Mouse (Mus musculus) cerebellum, postnatal 14 days (tissue): ENCODE results near the gene Malrd1.
"Not testable (repeated sequence)": the region's sequence is repeated elsewhere in the genome, so short reads cannot be mapped to it uniquely, and the experiment has no call there.

ENCODE experiments used
- DNase-seq, 2 experiments: peaks; one replicate each; pipeline ENCODE4 v3.0.0; 2021; ENCODE audit warnings: mixed read lengths in 2 of 2

The Malrd1 gene

GRCm38 (mm10) chr2:15526241-15526924, at the start of gene Malrd1:
Gene Malrd1, plus strand, starts transcription at chr2:15526479.
- DNase-seq, result no peak

- no peak for DNase-seq
Observed at GRCm38 (mm10) chr2:15538643-15539042, 12.4 kb downstream of the Malrd1 start.

DNA sequence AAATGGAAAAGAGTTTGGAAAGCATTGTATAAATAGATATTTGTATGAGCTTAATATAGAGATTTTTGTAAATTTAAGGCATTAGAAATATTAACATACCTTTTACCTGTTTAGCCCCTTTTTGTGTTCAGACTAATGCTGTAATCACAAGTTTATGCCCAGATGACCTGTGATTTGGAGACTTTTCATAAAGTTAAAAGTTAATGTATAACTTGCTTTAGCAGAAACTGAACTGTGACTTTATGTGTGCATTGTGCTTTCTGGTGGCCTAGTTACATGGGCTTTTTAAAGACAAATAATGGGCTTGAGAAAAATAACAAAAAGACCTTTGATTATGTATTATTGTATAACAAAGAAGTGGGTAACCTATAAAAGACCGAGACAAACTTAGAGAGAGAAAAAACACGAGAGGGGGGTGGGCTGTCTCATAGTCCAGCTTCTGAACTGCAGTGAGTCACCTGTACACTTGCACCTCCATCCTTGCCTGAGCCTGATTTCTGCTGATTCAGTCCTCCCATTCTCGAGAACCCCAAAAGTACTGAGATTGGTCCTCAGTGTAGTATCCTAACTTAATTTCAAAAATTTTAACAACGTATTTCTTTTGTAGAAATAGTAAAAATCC, 87.2 kb downstream of the Malrd1 start:
- no peak for DNase-seq

DNA sequence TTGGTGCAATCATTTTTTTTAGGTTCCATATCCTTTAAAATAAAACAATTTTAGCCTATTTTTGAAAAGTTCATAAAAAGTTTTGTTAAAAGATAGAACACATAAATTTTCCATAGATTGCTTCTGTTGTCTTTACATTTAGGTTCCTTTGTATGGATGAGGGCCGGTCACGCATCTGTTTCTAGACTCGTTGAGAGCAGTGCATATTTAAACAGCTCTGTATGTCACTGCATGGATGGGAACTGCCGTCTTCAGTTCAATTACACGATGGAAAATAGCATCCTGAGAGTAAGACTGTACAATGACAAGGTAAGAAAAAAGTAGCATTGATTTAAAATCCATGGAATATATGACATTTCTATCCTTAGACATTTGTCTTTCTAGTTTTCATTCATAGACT, 87.7 kb downstream of the Malrd1 start:
- no peak for DNase-seq

DNA sequence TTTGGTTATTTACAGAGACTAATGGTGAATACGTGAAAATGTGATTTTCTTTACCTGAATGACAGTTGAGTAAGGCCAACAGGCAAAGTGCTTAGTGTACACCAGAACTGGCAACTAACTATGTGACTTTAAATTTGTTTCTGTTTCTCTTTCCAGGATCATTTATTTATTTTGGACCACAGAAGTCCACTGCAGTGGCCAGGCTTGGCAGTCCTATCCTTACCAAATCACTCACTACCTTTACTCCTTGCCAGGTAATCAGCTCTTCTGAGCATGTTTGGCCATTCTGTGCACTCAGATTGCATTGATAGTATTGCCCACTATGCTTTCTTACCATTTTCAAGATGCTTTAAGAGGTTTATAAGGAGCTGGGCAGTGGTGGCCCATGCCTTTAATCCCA, 109.5 kb downstream of the Malrd1 start:
- DNase-seq, result no peak

DNA sequence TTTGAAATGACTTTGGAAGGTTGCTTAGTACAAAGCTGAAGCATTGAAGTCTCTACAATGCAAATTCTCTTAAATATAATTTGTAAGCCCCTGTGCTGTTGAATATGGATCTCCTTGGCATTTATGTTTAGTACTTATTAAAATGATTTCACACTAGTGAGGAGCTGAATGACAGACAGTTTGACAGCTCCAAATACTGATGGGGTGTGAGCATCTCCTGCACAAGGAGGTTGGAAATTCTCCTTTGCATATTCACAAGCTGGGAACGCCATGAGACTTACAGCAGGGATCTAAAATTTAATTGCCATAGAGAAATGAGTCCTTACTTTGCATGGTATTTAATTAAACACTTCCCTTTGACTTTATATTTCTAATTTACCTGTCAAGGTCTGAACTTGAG, 117.6 kb downstream of the Malrd1 start:
- DNase-seq, result no peak

GRCm38 (mm10) chr2:15656388-15656787, 130.1 kb downstream of the Malrd1 start:
- no peak for DNase-seq

DNA sequence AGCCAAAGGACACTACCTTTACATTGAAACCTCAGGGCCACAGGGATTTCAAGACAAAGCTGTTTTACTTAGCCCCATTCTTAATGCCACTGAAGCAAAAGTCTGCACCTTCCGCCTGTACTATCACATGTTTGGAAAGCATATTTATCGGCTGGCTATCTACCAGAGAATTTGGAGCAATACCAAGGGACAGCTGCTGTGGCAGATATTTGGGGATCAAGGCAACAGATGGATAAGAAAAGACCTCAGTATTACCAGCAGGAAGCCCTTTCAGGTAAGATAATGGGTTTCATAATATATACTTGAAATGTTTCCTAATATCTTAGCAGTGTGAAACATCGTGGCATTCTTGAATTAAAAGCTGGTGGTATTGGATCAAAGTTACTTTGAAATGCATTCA, 176.7 kb downstream of the Malrd1 start:
- peak; percentile 8 to 21 for DNase-seq

- DNase-seq, result peak in 1 of 2 experiments; percentile 6
Observed at GRCm38 (mm10) chr2:15740945-15741344, 214.7 kb downstream of the Malrd1 start.

- DNase-seq, result no peak
Observed at GRCm38 (mm10) chr2:15744979-15745688, 218.9 kb downstream of the Malrd1 start.

DNA sequence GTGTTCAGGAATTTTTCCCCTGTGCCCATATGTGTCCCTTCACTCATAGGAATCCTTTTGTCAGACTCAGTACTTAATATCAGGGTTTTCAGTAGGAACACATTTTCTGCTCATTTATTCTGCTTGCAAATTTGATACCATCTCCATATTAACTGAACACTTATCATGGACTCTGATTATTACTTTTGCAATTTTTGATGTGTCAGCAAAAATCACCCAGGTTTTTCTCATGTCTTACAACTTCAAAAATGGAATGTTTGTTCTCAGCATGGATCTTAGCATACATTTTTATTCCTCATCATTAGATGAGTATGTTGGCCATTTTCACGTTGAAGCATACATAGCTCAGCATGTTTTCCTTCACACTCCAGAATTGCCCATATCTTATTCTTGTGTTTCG, 258.5 kb downstream of the Malrd1 start:
- no peak for DNase-seq

DNA sequence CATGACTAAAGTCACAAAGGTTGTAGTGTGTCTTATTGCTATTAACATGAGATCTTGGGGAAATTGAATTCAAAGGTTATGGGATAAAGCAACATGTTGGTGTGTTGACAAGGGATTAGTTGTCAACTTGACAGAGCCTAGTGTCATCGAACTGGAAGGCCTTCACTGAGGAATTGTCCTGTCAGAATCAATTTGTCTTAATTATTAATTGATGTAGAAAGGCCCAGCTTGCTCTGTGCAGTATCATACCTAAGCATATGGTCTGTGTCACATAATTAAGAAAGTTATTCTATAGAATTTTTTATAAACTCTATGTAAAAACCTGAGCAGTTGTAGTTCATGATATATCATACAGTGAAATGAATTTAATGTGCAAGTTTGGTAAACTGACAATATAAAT, 289.4 kb downstream of the Malrd1 start:
- DNase-seq, result no peak

- DNase-seq, result peak; percentile 18 to 22
Observed at GRCm38 (mm10) chr2:15869380-15869779, 343.1 kb downstream of the Malrd1 start.

DNA sequence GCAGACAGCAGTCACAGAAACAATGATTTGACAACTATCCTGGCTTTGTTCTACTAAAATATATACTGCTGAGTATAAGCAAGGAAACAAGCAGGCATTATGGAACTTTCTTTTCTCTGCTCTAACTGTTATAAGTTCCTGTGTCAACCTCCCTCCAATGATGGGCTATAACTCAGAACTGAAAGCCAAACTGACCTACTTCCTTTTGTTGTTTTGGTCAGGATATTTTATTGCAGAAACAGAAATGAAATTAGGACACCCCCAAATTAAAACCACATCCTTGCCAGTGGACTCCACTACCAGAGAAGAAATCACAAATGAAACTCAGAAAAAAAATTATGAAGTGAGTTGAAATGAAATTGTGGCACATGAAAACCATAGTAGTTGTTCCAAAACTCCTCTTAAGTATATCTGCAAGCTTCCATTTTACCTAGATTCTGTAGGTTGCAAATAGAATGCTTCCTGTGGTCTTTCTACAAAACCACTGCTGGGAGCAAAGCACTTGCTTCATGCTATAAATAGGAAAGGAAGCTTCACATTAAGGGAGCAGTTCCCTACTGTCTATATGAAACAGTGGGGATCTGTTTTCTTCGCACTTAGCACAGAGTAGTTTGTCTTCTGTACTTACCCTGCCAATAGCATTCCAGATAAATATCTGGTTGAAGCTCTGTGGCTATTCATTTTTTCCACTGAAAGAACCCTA, 367.3 kb downstream of the Malrd1 start:
- no peak for DNase-seq

- no peak for DNase-seq
Observed at GRCm38 (mm10) chr2:15925432-15925831, 399.2 kb downstream of the Malrd1 start.

GRCm38 (mm10) chr2:15926041-15926440, 399.8 kb downstream of the Malrd1 start:
- DNase-seq, result no peak

- peak; percentile 21 to 42 for DNase-seq
Observed at GRCm38 (mm10) chr2:15931479-15931878, 405.2 kb downstream of the Malrd1 start.

DNA sequence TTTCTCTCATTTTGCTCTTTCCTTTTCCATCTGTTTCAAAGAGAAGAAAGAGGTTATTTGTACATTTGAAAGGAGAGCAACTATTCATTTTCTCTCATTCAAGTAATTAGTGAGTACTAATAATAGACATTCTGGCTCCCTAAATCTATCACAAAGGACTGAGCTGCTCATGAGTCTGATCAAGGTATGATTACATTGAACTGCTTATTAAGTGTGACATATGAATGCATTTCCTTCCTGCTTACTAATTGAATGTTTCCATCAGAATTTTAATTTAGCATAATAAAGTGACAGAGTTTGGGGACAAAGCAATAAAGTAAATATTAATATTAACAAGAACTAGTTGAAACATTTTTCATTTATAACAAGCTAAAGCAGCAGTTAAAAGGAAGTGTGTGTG, 405.6 kb downstream of the Malrd1 start:
- DNase-seq, result no peak

DNA sequence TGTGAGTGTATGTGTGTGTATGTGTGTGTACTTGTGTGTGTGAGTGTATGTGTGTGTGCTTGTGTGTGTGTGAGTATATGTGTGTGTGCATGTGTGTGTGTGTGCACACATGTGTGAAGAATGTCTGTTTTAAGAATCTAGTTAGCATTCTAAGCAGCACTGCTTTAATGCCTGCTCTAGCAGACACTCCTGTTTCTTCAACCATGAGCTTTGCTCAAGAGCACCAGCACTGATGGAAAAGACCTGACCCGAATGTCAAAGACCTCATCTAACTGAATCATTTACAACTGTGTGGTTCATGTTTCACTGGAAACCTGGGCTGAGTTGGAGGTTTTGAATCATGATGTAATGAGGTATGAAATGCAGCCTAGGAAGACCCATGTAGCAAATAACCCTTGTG, 406.1 kb downstream of the Malrd1 start:
- DNase-seq, result no peak

DNA sequence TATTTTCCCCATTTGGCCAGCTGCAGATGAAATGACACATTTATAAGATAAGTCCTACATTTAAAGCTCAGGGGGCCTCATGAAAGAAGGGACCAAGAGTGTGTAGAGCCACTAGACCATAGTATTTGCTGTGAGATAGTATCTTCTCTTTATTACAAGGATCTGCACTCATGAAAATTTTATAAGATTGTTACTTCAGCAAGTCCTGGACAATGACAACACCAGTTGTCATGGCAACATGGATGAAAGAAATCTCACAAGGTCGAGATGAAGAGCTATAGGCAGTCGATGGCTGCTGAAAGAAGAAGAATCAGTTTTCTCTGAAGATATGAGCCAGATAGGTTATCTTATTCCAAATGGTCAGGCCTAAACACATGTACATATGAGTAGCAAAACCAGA, 476.6 kb downstream of the Malrd1 start:
- no peak for DNase-seq

GRCm38 (mm10) chr2:16017046-16017445, 490.8 kb downstream of the Malrd1 start:
- DNase-seq, result not testable (repeated sequence)

- DNase-seq, result not testable (repeated sequence)
Observed at GRCm38 (mm10) chr2:16017719-16018118, 491.4 kb downstream of the Malrd1 start.

DNA sequence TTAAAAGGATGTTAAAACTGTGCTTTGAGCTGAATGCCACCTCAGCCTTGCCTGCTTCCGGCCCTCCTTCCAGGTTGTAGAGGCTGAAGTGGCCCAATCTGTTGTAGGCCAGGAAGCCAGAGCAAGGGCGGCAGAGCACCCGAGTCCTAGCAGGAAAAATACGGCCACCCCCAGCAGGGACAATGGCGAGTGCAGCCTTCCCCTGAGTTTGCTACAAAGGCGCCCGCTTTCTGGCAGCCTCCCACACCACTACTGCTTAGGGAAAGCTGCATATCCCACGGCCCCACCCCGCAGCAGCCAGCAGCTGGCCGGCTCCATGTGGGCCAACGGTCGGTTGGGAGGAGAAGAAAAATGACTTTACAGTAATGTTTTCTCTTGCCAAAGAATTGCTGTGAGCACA, 503.5 kb downstream of the Malrd1 start:
- peak in 1 of 2 experiments; percentile 1 for DNase-seq
